Mouse (Mus musculus) E14TG2a.4 (cell line): ENCODE measurements at regions not wholly inside any gene's neighbourhood (a gene's known extent, or its start where the extent isn't known, plus 50 kb on each side); places are given as distances from the start of the nearest gene placed in this dataset.

Source experiments
- H3K27me3 ChIP-seq: 2 replicates; pipeline ENCODE4 v1.6.1; 2014; ENCODE audit warnings: low read length, control low read depth; ENCODE audit not compliant: insufficient read depth
- H3K36me3 ChIP-seq: 2 replicates; pipeline ENCODE4 v1.6.1; 2014; ENCODE audit warnings: low read length, control low read depth; ENCODE audit not compliant: insufficient read depth
- H3K4me1 ChIP-seq: replicated peaks from 2 replicates; pipeline ENCODE4 v1.6.1; 2014; ENCODE audit warnings: low read depth, low read length, control low read depth
- H3K4me3 ChIP-seq: replicated peaks from 2 replicates; pipeline ENCODE4 v1.5.1; 2014; ENCODE audit warnings: mild to moderate bottlenecking, low read length
- H3K9me3 ChIP-seq: 2 replicates; pipeline ENCODE4 v1.6.1; 2014; ENCODE audit warnings: low read length, control low read depth
- CTCF ChIP-seq: conservative IDR thresholded peaks from 2 replicates; pipeline ENCODE4 v1.5.1; 2014; ENCODE audit warnings: low read length
- NANOG ChIP-seq: IDR thresholded peaks from 2 replicates; pipeline ENCODE4 v1.6.1; 2014; ENCODE audit warnings: borderline replicate concordance, low read length, mixed read lengths
- POU5F1 ChIP-seq: IDR thresholded peaks from 2 replicates; pipeline ENCODE4 v1.6.1; 2014; ENCODE audit warnings: low read length, borderline replicate concordance

GRCm38 (mm10) chr1:7778657-7779056 lies 2971.0 kb downstream of the Gm37988 start:
- peaks cover 12% of the 10 kb centered on the region for H3K4me1 ChIP-seq
- H3K27me3 ChIP-seq, result no peaks in the 10 kb centered on the region
- no peak for TF ChIP-seq POU5F1
- TF ChIP-seq NANOG, result no peak
- no peak for TF ChIP-seq CTCF
- H3K9me3 ChIP-seq, result 0 out of 2 replicates have a peak, but pooled peaks cover 2% of the 10 kb centered on the region
- no peak overlapping the region for H3K4me3 ChIP-seq
- no peaks in the 10 kb centered on the region for H3K36me3 ChIP-seq

- no peaks in the 10 kb centered on the region for H3K36me3 ChIP-seq
- H3K9me3 ChIP-seq, result peaks cover 28% of the 10 kb centered on the region
- no peak overlapping the region for H3K4me3 ChIP-seq
- no peaks in the 10 kb centered on the region for H3K27me3 ChIP-seq
- no peaks in the 10 kb centered on the region for H3K4me1 ChIP-seq
- TF ChIP-seq POU5F1 (no peak), NANOG (no peak), CTCF (no peak)
Observed at GRCm38 (mm10) chr1:7823969-7824368, 3016.3 kb downstream of the Gm37988 start.
